Mouse (Mus musculus) C2C12 (cell line): ENCODE measurements around the gene Ptges3.

ENCODE experiments used
- CTCF ChIP-seq: IDR thresholded peaks from one replicate; pipeline ENCODE4 v1.5.1; 2011; ENCODE audit not compliant: control insufficient read depth, insufficient read depth, insufficient read length
- MAX ChIP-seq: IDR thresholded peaks from one replicate; pipeline ENCODE4 v1.6.1; 2011; ENCODE audit warnings: mild to moderate bottlenecking, control low read depth
- MYOG ChIP-seq: IDR thresholded peaks from one replicate; pipeline ENCODE4 v1.6.1; 2011; ENCODE audit not compliant: control insufficient read depth, insufficient read length; ENCODE audit errors: extremely low read depth
- USF1 ChIP-seq: IDR thresholded peaks from one replicate; pipeline ENCODE4 v1.6.1; 2011; ENCODE audit warnings: low read depth, mild to moderate bottlenecking, control low read depth, moderate library complexity

DNA sequence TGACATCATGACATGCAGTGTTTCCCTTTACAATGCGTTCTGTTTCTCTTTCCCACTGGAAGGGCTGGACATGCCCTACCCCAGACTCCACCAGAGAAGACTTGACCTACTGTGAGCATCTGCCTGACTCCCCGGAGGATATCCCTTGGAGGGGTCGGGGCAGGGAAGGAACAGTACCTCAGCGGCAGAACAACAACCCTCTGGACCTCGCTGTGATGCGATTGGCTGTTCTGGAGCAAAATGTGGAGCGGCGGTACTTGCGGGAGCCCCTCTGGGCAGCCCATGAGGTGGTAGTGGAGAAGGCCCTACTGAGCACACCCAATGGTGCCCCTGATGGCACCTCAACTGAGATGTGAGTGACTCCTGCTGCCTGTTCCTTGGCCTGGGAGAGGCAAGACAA is 66.1 kb downstream of the Ptges3 start:
- TF ChIP-seq CTCF: no peak
- TF ChIP-seq USF1: no peak
- TF ChIP-seq MAX: no peak
- no peak for TF ChIP-seq MYOG
